Mouse (Mus musculus) retina, embryonic 14.5 days (tissue): ENCODE results near the gene Katna1.
"Not testable (repeated sequence)": the region's sequence is repeated elsewhere in the genome, so short reads cannot be mapped to it uniquely, and the experiment has no call there.

Experiments used
- DNase-seq: peaks from one replicate; pipeline ENCODE4 v3.0.0-alpha.2; 2015; ENCODE audit warnings: low spot score

Gene Katna1

DNA sequence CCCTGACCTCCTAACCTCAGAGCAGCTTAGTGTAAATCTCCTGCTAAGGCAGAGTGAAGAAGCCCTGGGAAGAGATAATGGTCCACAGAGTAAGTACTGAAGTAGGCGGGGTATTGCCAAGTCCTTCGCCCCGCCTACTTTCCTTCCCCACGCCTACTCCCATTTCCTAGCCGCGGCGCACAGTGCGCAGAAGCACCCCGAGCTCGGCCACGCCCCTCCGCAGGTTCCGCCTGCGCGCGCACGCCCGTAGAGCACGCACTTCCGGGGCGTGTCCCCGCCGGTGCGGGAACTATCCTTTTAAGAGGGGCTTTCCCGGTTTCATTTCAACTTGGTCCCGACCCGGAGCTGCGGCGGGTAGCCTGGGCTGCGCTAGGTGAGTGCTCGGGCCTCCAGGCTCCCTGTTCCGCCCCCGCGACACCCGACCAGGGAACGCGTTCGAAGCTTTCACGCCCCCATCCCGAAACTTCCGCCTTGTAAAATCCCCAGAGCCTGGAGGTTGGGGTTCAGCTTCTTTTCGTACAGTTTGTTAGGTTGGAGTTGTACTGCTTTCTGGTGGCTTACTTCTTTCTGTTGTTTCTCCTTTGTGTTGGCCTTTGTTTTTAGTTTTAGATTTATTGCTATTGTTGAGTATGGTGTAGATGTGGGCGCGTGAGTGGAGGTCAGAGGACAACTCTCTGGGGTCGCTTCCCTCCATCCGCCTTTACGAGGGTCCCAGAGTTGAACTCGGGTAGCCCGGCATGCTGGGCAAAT, at the start of gene Katna1:
TSS of gene Katna1 (plus strand) at position 250 of the 750 bp plus-strand sequence.
- DNase-seq, result peak; percentile 98

DNA sequence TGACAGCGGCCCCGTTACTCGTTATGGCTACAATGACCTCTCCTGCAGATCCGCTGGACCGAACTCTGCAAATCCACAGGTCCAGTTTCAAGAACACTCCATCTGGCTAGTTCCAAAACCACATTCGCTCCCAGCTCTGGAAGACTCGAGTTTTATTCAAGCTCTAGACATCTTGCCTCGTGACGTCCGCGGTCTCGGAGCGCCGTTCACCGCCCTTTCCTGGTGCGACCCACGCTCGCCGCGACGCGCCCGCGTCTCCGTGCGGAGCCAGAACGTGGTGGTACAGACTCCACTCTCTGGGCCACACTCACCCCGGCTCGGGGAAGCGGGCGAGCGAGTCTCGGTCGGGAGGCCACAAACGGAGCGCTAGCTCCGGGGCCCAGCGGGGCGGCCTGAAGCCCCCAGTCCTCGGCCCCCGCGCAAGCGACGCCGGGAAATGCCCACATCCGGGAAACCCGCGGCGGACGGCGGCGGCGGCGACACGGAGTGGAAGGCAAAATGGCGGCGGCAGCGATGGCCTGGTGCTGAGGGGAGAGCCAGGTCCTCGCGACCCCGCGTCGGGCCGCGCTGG, 45.0 kb upstream of the Katna1 start, which contains the start of the genes Pcmt1 and Lats1:
TSS of gene Pcmt1 (minus strand) at position 406 of the 571 bp plus-strand sequence.
TSS of gene Lats1 (plus strand) at position 484 of the 571 bp plus-strand sequence.
- DNase-seq, result peak; percentile 86

DNA sequence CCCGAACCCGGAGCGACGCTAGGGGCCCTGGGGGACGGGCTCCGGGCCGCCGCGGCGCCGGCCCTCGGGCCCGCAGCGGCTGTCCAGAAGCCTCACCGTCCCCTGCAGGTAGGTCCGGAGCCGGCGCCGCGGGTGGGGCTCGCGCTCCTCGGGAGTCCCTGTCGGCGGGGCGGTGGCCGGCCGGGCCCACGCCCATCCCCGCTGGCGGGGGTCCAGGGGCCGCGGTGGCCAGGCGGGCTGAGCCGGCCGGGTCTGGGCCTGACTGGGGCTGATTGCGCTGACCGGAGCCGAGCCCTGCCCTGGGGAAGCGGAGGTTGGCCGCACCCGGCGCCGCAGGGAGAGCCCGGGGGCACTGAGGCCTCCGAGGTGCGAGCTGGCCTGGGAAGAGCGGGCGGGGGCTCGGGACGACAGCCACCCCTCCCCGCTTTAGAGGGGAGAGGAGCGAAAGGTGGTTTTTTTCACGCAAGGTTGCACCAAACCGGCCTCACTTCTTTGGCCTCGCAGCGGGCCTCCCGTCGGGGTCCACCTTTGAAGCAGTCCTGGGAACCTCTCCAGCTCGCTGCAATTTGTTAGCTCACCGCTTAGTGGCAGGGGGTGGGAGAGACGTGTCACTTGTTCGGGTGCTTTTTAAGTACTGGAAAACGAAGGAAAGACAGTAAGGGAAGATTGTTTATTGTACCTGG, 44.3 kb upstream of the Katna1 start:
- DNase-seq, result peak; percentile 67

DNA sequence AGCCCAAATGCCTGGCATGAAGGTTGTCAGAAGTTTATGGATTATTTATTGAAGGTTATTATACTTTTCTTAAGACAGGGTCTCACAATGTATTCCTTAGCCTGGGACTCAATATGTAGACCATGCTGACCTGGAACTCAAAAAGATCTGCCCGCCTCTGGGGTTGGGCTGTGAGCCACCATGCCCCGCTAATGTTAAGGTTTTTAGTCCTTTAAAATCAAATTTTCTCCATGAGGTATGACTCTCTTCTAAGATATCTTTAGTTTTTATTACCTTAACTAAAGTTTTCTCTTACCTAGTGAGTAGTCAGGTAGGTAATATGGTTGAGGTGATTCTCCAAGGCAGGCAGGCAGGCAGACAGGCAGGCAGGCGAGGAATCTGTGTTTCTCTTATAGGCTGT, 43.6 kb upstream of the Katna1 start:
- DNase-seq, result no peak

DNA sequence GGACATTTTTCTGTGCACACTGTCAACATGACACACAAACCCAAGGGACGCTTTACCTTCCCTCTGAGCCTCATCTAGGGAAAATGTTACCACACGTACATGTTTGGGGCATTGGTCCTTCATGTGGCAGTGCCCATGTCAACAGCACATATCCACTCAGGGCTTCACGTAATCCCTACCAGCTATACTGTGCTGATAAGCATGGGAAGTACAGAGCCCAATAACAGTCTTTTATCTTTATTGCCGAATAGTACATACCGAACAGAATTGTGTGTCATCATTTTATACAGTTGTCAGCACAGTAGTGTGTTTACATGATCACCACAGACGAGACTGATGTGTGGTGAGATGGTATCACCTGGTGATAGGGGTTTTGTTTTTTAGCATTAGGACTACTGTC, 38.9 kb upstream of the Katna1 start:
- DNase-seq, result no peak

DNA sequence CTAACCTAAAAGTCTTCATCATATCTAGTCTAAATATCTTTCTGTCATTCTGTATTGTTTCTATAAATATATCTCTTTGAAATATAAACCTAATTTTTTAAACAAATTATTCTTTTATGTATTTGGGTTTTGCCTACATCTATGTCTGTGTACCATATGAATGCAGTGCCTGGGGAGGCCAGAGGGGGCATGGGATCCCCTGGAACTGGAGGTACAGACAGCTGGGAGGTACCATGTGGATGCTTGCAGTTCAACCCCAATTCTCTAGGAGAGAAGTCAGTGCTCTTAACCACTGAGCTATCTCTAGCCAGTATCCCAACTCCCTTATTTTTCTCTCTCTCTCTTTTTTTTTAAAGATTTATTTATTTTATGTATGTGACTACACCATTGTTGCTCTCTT, 30.5 kb upstream of the Katna1 start:
- DNase-seq, result no peak

DNA sequence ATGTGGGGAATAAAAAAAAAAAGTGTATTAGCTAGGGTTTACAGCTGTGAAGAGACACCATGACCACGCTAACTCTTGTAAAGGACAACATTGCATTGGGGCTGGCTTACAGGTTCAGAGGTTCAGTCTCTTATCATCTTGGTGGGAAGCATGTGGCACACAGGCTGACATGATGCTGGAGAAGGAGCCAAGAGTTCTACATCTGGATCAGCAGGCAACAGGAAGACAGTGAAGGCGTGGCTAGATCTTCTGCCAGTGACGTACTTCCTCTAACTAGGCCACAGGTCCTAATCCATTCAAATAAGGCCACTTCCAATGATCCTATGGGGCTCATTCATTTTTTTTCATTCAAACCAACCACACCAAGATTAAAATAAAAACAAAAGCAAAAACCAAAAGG, 25.7 kb upstream of the Katna1 start:
- no peak for DNase-seq

DNA sequence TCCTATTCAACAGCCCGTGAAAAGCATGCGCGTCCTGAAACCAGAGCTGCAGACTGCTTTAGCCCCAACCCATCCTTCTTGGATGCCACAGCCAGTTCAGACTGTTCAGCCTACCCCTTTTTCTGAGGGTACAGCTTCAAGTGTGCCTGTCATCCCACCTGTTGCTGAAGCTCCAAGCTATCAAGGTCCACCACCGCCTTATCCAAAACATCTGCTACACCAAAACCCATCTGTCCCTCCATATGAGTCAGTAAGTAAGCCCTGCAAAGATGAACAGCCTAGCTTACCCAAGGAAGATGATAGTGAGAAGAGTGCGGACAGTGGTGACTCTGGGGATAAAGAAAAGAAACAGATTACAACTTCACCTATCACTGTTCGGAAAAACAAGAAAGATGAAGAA, 23.2 kb upstream of the Katna1 start:
- DNase-seq, result no peak

DNA sequence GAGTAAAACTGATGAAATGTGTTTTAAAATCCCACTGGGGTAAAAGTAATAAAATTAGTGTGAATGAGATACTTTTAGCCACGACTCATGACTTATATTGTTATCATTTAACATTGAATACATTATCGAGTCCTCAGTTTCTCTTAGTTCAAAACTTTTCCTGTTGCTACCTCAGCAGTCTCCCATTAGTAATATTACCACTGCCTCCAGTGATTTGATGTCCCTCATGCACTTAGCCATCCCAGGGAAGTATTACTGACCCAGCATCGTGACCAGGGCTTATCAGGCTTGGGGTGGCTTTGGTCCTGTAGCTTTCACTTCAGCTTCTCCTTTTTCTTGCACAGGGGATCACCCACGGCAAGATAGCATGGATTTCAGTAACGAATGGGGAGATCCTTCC, 15.7 kb upstream of the Katna1 start:
- no peak for DNase-seq

DNA sequence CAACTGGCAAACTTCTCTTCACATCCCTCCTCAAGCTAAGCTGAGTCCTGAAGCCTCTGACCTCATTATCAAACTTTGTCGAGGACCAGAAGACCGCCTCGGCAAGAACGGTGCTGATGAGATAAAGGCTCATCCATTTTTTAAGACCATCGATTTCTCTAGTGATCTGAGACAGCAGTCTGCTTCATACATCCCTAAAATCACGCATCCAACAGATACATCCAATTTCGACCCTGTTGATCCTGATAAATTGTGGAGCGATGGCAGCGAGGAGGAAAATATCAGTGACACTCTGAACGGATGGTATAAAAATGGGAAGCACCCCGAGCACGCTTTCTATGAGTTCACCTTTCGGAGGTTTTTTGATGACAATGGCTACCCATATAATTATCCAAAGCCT, 13.3 kb upstream of the Katna1 start:
- no peak for DNase-seq

DNA sequence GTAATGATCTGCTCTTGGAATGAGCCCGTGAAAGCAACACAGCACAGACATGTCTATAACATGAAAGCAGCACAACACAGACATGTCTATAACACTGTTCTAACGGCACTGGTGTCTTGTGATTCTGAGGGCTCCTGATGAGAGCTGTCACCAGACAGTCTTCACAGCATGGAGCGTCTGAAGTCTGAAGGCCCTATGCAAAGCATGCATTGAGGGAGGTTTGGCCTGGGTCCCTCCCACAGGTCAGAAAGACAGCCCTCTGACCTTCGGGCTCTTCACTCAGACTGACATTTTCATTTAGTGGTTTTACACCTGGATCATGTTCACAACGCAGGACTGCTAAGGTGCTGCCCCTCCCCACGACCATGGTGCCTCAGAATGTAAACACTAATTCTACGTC, 10.7 kb upstream of the Katna1 start:
- no peak for DNase-seq

DNA sequence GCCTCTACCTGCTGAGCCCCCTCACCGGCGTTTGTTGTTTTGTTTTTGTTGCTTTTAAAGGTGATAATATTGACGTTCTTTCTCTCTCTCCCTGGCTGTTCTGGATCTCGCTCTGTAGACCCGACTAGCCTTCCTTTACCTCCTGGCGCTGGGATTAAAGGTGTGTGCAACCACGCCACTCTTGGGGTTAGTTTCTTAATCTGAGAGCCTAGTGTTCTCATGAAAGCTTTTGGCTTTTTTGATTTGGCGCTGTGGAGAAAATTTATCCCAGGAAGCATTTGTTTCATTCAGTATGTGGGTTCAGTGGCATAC, 657 bp downstream of the Katna1 start:
- no peak for DNase-seq

DNA sequence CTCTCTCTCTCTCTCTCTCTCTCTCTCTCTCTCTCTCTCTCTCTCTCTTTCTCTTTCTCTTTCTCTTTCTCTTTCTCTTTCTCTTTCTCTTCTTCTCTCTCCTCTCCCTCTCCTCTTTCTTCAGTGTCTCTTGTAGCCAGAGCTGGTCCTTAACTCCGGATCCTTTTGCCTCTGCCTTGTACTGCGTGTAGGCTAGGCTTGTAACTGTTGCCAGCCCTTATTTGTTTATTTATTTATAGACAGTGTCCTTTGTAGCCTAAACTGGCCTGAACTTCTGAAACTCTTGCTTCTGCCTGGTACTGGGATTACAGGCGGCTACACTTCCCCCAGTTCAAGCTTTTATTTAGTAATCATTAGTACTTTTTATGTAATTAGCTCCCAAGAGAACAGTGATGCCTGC, 1.2 kb downstream of the Katna1 start:
- no peak for DNase-seq

DNA sequence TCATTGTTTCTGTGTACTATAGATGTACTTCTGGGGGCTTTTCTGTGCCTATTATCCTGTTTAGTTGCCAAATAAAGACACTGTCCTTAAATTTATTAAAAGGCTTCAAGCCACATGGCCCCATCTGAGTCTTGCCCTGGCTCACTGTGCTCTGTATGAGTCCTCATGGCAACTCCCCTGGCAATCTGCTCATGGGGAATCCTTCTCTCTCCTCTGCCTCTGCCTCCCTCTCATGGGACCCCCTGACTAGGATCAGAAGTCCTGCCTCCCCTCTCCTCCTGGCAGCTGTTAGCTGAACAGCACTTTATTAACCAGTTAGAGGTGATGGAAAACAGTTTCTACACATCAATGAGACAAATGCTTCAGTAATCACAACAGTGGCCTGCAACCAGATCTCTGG, 5.8 kb downstream of the Katna1 start:
- no peak for DNase-seq

DNA sequence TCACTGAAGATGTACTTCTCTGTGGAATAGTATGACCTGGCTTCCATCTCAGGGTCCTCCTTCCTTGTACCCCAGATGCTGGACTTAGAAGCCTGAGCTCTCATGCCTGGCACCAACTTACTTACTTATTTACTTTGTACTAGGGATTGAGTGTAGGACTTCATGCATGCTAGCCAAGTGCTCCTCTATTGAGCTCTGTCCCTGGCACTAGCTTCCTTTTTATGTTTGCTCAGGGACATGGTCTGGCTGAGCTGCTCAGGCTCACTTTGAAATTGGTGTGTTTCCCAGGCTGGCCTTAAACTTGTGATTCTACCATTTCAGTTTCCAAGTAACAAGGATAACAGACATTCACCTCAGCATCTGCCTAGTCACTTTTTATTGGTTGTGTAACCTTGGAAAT, 11.3 kb downstream of the Katna1 start:
- DNase-seq, result no peak

DNA sequence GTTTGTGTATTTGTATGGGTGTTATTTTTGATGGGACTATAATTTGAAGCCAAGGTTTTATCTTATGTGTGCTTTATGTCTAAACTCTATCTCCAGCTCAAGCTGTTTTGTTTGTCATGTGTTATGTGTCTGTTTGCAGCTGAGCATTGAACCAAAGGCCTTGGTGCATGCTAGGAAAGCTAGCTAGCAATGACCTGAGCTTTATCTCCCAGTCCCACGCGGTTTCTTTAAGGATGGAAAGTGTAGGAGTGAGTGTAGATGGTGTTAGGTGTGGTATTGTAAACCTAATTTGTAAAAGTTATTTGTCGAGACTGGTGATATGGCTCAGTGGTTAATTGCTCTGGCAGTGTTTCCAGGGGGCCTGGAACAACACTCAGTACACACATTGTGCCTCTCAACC, 12.1 kb downstream of the Katna1 start:
- no peak for DNase-seq

DNA sequence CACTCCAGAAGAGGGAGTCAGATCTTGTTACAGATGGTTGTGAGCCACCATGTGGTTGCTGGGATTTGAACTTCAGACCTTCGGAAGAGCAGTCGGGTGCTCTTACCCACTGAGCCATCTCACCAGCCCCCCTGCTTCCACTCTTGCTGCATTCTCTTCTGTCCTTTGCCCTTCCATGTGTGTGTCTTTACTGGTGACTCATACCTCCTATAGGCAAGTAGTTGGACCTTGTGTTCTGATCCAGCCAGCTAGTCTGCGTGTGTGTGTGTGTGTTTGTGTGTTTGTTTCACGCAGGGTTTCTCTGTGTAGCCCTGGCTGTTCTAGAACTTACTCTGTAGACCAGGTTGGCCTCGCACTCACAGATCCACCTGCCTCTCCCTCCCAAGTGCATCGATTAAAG, 19.7 kb downstream of the Katna1 start:
- DNase-seq, result not testable (repeated sequence)

DNA sequence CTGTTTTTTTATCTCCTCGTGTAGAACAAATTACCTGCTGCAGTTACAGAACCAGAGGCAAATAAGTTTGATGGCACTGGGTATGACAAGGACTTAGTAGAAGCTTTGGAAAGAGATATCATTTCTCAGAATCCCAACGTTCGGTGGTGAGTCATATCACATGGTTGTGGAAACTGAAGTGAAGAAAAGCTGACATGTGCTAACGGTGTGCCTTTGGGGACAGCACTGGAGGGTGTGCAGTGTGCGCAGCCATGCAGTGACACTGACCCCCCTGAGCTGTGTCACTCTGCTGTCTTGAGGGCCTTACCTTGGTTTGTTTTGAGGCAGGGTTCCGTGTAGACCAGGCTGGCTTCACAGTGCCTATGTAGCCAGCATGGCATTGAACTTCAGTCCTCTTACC, 23.0 kb downstream of the Katna1 start:
- DNase-seq, result no peak

DNA sequence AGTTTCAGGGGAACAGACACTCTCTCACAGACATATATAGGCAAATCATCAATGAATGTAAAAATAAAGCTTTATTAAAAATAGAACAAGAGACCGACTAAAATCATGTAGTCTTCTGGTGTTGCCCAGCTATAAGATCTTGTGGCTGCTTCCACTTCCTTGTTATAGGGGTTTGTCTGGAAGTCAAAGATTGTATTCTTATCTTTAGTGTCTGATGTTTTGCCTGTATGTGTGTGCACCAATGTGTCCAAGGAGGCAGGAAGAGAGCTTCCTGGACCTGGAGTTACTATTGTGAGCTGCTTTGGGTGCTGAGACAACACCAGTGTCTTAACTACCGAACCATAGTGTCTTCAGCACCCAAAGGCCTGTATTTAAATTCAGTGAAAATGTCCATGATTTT, 31.7 kb downstream of the Katna1 start:
- DNase-seq, result no peak

DNA sequence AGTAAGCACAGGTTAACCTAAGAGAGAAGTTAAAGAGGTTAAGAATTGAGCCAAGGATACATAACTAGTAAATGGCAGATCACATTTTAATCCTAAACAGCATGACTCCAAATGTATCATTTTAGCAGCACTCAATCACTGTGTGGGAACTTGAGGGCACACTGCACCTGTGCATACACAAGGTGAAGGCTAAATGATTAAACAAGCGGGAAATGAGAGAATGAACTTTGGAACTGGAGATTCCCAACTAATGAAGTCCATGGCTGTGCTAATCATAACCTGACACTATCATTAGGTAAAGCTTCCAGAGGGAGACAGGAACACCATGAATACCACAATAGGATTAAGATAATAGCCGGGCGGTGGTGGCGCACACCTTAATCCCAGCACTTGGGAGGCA, 46.5 kb downstream of the Katna1 start:
- no peak for DNase-seq

DNA sequence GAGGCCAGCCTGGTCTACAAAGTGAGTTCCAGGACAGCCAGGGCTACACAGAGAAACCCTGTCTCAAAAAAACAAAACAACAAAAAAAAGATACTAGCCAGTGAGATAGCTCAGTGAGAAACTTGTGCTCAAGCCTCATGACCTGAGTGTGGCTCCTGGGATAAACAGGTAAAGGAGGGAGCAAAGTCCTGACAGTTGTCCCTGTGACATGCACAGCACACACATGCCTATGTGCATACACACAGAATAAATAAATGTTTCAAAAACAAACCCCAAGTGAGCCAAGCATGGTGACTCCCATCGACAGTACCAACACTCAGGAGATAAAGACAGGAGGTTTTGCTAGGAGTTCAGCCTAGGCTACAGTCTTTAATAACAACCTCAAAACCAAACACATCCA, 47.0 kb downstream of the Katna1 start:
- DNase-seq, result no peak

DNA sequence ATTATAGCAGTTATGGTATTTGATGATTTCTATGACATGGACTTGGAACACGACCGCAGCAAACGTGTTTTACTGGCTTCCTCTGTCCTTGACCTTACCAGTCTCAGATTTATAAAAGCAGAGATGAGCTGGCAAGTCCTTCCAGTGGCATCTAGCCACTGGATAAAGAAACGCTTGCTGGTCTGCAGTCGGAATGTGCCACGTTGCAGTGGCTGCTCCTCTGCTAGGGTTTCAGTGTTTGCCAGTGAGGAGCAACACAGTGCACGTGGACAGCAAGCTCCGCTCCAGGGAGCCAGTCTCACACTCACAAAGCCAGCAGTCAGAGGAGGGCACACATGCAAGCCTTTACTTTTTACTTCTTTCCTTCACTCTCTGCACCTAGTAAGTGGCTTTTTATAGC, 49.6 kb downstream of the Katna1 start:
- DNase-seq, result no peak

DNA sequence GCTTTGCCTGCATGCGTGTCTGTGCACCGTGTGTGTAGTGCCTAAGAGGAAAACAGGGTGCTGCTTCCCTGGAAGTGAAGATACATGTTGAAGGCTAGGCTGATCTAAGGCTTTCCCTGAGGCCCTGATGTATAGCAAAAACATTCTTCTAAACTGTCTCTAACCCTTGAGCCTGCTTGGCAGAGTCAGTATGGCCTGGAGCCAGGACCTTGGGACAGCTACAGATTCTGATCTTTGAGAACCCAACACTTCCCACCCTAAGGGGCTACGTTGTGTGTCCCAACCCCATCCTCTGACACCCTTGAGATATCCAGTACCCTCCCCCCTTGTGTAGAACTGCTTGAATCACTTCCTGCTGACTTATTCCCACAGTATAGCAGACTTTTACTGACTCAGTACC, 52.6 kb downstream of the Katna1 start:
- no peak for DNase-seq
